Mouse (Mus musculus) CH12.LX (cell line): ENCODE results near the gene Eif3l.

Experiments
- BHLHE40 ChIP-seq: IDR thresholded peaks from 2 replicates; pipeline ENCODE4 v1.6.1; 2011; ENCODE audit warnings: mild to moderate bottlenecking, low read depth, low read length, improper control_type of control experiment
- CTCF ChIP-seq, 2 experiments: IDR thresholded peaks in 1 of 2; conservative IDR thresholded peaks in 1 of 2; 2 replicates each; pipeline ENCODE4 v1.5.1; 2011 to 2012; ENCODE audit warnings: low read depth in 2 of 2, low read length in 2 of 2, improper control_type of control experiment in 1 of 2, inconsistent platforms in 1 of 2, mild to moderate bottlenecking in 1 of 2, moderate library complexity in 1 of 2
- E2F4 ChIP-seq: IDR thresholded peaks from 2 replicates; pipeline ENCODE4 v1.6.1; 2011; ENCODE audit warnings: low read depth, low read length, improper control_type of control experiment; ENCODE audit not compliant: insufficient replicate concordance
- EP300 ChIP-seq: IDR thresholded peaks from 2 replicates; pipeline ENCODE4 v1.6.1; 2011; ENCODE audit warnings: low read length, improper control_type of control experiment
- ETS1 ChIP-seq: conservative IDR thresholded peaks from 2 replicates; pipeline ENCODE4 v1.6.1; 2012; ENCODE audit warnings: low read depth, mild to moderate bottlenecking, inconsistent platforms, low read length, improper control_type of control experiment, moderate library complexity
- JUND ChIP-seq: conservative IDR thresholded peaks from 2 replicates; pipeline ENCODE4 v1.6.1; 2011; ENCODE audit warnings: low read depth, low read length, improper control_type of control experiment
- MAFK ChIP-seq: IDR thresholded peaks from 2 replicates; pipeline ENCODE4 v1.6.1; 2011; ENCODE audit warnings: low read length, improper control_type of control experiment; ENCODE audit not compliant: insufficient replicate concordance
- MAX ChIP-seq: IDR thresholded peaks from 2 replicates; pipeline ENCODE4 v1.6.1; 2011; ENCODE audit warnings: low read length, improper control_type of control experiment
- POLR2A ChIP-seq: IDR thresholded peaks from 2 replicates; pipeline ENCODE4 v1.6.1; 2011; ENCODE audit warnings: low read depth, mild to moderate bottlenecking, improper control_type of control experiment, low read length
- TBP ChIP-seq: conservative IDR thresholded peaks from 2 replicates; pipeline ENCODE4 v1.6.1; 2011; ENCODE audit warnings: low read depth, low read length, improper control_type of control experiment

DNA sequence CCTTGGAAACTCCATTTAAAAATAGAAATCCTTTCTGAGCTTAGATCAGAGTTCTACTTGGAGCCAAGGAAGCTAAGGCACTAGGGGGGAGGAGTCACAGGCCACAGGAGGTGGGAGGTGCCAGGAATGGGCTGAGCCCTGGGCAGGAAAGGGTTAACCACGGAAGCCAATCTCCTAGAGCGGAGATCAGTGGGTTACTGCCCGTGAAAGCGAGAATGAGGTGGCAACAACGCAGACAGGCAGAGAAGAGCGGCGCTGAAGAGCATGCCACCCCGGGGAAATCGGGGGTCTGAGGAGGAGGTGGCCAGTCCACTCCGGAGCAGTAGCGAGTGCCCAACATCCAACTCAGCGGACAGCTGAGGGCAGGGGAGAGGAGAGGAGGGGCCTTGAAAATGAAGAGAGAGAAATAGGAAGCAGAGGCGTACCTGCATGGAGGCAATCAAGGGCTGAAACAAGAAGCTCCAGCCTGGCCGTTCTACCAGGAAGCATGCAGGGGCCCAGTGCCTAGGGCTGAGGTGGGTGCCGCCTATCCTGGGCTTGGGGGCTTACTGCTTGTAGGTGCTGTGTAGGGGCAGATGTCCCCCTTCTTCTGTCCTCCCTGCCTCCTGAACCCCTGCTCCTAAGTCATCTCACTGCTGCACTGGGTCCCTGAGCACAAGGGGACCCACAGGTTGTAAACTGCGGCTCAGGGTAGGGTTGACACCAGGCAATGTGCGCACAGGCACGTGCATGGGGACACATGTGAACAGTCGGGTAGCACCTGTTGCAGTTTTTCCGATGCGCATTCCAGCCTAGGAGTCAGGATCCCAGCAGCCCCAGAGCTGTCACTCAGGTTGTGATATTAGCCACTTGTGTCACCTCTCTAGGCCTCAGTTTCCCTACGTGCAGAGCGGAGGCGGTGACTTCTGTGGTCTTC, 34.2 kb upstream of the Eif3l start:
- TF ChIP-seq E2F4, result no peak
- no peak for TF ChIP-seq CTCF (conservative IDR thresholded peaks at IDR 0.05 in 1 of 2, IDR thresholded peaks at IDR 0.05 in 1 of 2; ENCODE audit: low read depth in 2 of 2, low read length in 2 of 2)
- no peak for TF ChIP-seq JUND
- peak; percentile 90 for TF ChIP-seq BHLHE40
- no peak for TF ChIP-seq MAFK
- TF ChIP-seq MAX, result peak; percentile 74
- TF ChIP-seq POLR2A, result peak; percentile 70
- TF ChIP-seq TBP, result peak; percentile 48; the same call in 1 of the 2 replicates
- TF ChIP-seq ETS1, result no peak
- TF ChIP-seq EP300, result no peak
